Mouse (Mus musculus): ENCODE results near the gene Ccn6.
"Not testable (repeated sequence)": the region's sequence is repeated elsewhere in the genome, so short reads cannot be mapped to it uniquely, and the experiment has no call there.

Gene Ccn6

GRCm38 (mm10) chr10:39163694-39164093 is at the start of gene Ccn6:
Gene Ccn6, minus strand, starts transcription at chr10:39163794.
- DNase-seq (ENCODE audit: low spot score): no peak

GRCm38 (mm10) chr10:39210031-39210430 is 46.4 kb upstream of the Ccn6 start:
- no peak for DNase-seq (ENCODE audit: low spot score)

GRCm38 (mm10) chr10:39209161-39210025 is 45.8 kb upstream of the Ccn6 start:
- peak; percentile 58 for DNase-seq (ENCODE audit: low spot score)

GRCm38 (mm10) chr10:39208712-39209111 is 45.1 kb upstream of the Ccn6 start:
- DNase-seq (ENCODE audit: low spot score): no peak

GRCm38 (mm10) chr10:39207310-39207855 is 43.8 kb upstream of the Ccn6 start:
- DNase-seq (ENCODE audit: low spot score): peak; percentile 8

GRCm38 (mm10) chr10:39202490-39202889 is 38.9 kb upstream of the Ccn6 start:
- no peak for DNase-seq (ENCODE audit: low spot score)

- not testable (repeated sequence) for DNase-seq (ENCODE audit: low spot score)
Measured at GRCm38 (mm10) chr10:39198216-39198615, 34.6 kb upstream of the Ccn6 start.

GRCm38 (mm10) chr10:39192673-39193072 is 29.1 kb upstream of the Ccn6 start:
- no peak for DNase-seq (ENCODE audit: low spot score)

- no peak for DNase-seq (ENCODE audit: low spot score)
Measured at GRCm38 (mm10) chr10:39185545-39185906, 21.9 kb upstream of the Ccn6 start.

- DNase-seq (ENCODE audit: low spot score): no peak
Measured at GRCm38 (mm10) chr10:39184864-39185544, 21.4 kb upstream of the Ccn6 start.

GRCm38 (mm10) chr10:39176981-39177380 is 13.4 kb upstream of the Ccn6 start:
- DNase-seq (ENCODE audit: low spot score): no peak

GRCm38 (mm10) chr10:39173077-39173476 is 9.5 kb upstream of the Ccn6 start:
- DNase-seq (ENCODE audit: low spot score): peak; percentile 63

- DNase-seq (ENCODE audit: low spot score): peak; percentile 19
Measured at GRCm38 (mm10) chr10:39172540-39172931, 8.9 kb upstream of the Ccn6 start.

- peak; percentile 97 for DNase-seq (ENCODE audit: low spot score)
Measured at GRCm38 (mm10) chr10:39171603-39172539, 8.3 kb upstream of the Ccn6 start.

GRCm38 (mm10) chr10:39171134-39171533 is 7.5 kb upstream of the Ccn6 start:
- DNase-seq (ENCODE audit: low spot score): peak; percentile 96

- no peak for DNase-seq (ENCODE audit: low spot score)
Measured at GRCm38 (mm10) chr10:39170706-39171105, 7.1 kb upstream of the Ccn6 start.

GRCm38 (mm10) chr10:39170181-39170580 is 6.6 kb upstream of the Ccn6 start:
- DNase-seq (ENCODE audit: low spot score): peak; percentile 82

- no peak for DNase-seq (ENCODE audit: low spot score)
Measured at GRCm38 (mm10) chr10:39169642-39170041, 6.0 kb upstream of the Ccn6 start.

- DNase-seq (ENCODE audit: low spot score): no peak
Measured at GRCm38 (mm10) chr10:39167611-39168010, 4.0 kb upstream of the Ccn6 start.

- peak; percentile 41 for DNase-seq (ENCODE audit: low spot score)
Measured at GRCm38 (mm10) chr10:39165632-39166115, 2.1 kb upstream of the Ccn6 start.

GRCm38 (mm10) chr10:39162666-39163484 is 719 bp downstream of the Ccn6 start:
- DNase-seq (ENCODE audit: low spot score): peak; percentile 46
